Mouse (Mus musculus): ENCODE measurements around the gene Ppef1.
"Not testable (repeated sequence)": the region's sequence is repeated elsewhere in the genome, so short reads cannot be mapped to it uniquely, and the experiment has no call there.

Ppef1 gene

GRCm38 (mm10) chrX:160735650-160736049 is at the start of gene Ppef1:
Gene Ppef1 (minus strand): TSS chrX:160735765.
- no peak for DNase-seq (ENCODE audit: low read depth, low spot score)

- DNase-seq (ENCODE audit: low read depth, low spot score) = no peak
These were observed 46.7 kb upstream of the Ppef1 start for GRCm38 (mm10) chrX:160782276-160782675.

GRCm38 (mm10) chrX:160773033-160773432 is 37.5 kb upstream of the Ppef1 start:
- DNase-seq (ENCODE audit: low read depth, low spot score) = no peak

GRCm38 (mm10) chrX:160769622-160770021 is 34.1 kb upstream of the Ppef1 start:
- not testable (repeated sequence) for DNase-seq (ENCODE audit: low read depth, low spot score)

GRCm38 (mm10) chrX:160767713-160768112 is 32.1 kb upstream of the Ppef1 start, which contains the start of gene Rs1:
Gene Rs1 (plus strand): TSS chrX:160768013.
- no peak for DNase-seq (ENCODE audit: low read depth, low spot score)

GRCm38 (mm10) chrX:160766233-160766616 is 30.7 kb upstream of the Ppef1 start:
- DNase-seq (ENCODE audit: low read depth, low spot score) = no peak

GRCm38 (mm10) chrX:160765389-160766232 is 30.0 kb upstream of the Ppef1 start:
- peak; percentile 71 for DNase-seq (ENCODE audit: low read depth, low spot score)

GRCm38 (mm10) chrX:160750808-160751207 is 15.2 kb upstream of the Ppef1 start:
- no peak for DNase-seq (ENCODE audit: low read depth, low spot score)

GRCm38 (mm10) chrX:160748653-160749052 is 13.1 kb upstream of the Ppef1 start:
- DNase-seq (ENCODE audit: low read depth, low spot score) = no peak

- no peak for DNase-seq (ENCODE audit: low read depth, low spot score)
These were observed 9.8 kb upstream of the Ppef1 start for GRCm38 (mm10) chrX:160745399-160745798.

GRCm38 (mm10) chrX:160699171-160699570 is 36.4 kb downstream of the Ppef1 start:
- DNase-seq (ENCODE audit: low read depth, low spot score) = no peak

- DNase-seq (ENCODE audit: low read depth, low spot score) = no peak
These were observed 44.0 kb downstream of the Ppef1 start for GRCm38 (mm10) chrX:160691559-160691958.

- DNase-seq (ENCODE audit: low read depth, low spot score) = no peak
These were observed 45.5 kb downstream of the Ppef1 start for GRCm38 (mm10) chrX:160690094-160690493.

- DNase-seq (ENCODE audit: low read depth, low spot score) = no peak
These were observed 65.6 kb downstream of the Ppef1 start for GRCm38 (mm10) chrX:160669992-160670391.

GRCm38 (mm10) chrX:160610882-160611644 is 124.5 kb downstream of the Ppef1 start:
- DNase-seq (ENCODE audit: low read depth, low spot score) = no peak

- DNase-seq (ENCODE audit: low read depth, low spot score) = no peak
These were observed 125.1 kb downstream of the Ppef1 start for GRCm38 (mm10) chrX:160610482-160610881.

- DNase-seq (ENCODE audit: low read depth, low spot score) = no peak
These were observed 125.7 kb downstream of the Ppef1 start for GRCm38 (mm10) chrX:160609849-160610248.

GRCm38 (mm10) chrX:160603981-160604541 is 131.5 kb downstream of the Ppef1 start:
- DNase-seq (ENCODE audit: low read depth, low spot score) = no peak

- DNase-seq (ENCODE audit: low read depth, low spot score) = no peak
These were observed 132.2 kb downstream of the Ppef1 start for GRCm38 (mm10) chrX:160603316-160603715.

- no peak for DNase-seq (ENCODE audit: low read depth, low spot score)
These were observed 132.8 kb downstream of the Ppef1 start for GRCm38 (mm10) chrX:160602770-160603169.

GRCm38 (mm10) chrX:160601053-160601452 is 134.5 kb downstream of the Ppef1 start:
- DNase-seq (ENCODE audit: low read depth, low spot score) = no peak

Measured in c-Kit-negative CD71-positive TER-119-positive erythroid progenitor cells, embryonic 14.5 days (primary cell).